Mouse (Mus musculus): ENCODE data around the gene Ehd4. TPM values are rescaled to one million over a fixed set of nuclear protein-coding genes. Genes with fewer than 3 reads are reported as not detected.
A peak's percentile ranks its signal among the peaks of the same experiment; 100 is the strongest.

The Ehd4 gene
- polyA plus RNA-seq, 1 experiment = 6.4 TPM

DNA sequence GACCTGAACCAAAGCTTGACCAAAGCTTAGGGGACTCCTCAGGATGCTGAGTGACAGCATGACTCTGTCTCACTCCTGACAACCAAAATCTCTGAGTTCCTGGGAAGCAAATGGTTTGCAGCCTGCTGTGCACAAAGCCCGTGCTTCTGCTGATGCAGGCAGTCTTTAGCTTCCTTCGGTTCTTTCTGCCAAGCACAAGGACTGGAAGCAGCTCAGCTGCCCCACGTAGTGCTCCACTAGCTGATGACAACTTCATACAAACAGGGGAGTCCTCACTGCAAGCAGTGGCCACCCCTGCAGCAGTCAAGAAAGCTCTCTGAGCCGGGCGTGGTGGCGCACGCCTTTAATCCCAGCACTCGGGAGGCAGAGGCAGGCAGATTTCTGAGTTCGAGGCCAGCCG lies 11.1 kb upstream of the Ehd4 start:
- TF ChIP-seq POLR2A (IDR thresholded peaks at IDR 0.05; ENCODE audit: borderline replicate concordance, extremely low read depth, insufficient read depth, insufficient read length, poor library complexity, severe bottlenecking) = no peak
- no peak for TF ChIP-seq CTCF (IDR thresholded peaks at IDR 0.05; ENCODE audit: borderline replicate concordance, extremely low read depth, insufficient read depth, insufficient read length)
- no peak for DNase-seq (ENCODE audit: low read depth)

DNA sequence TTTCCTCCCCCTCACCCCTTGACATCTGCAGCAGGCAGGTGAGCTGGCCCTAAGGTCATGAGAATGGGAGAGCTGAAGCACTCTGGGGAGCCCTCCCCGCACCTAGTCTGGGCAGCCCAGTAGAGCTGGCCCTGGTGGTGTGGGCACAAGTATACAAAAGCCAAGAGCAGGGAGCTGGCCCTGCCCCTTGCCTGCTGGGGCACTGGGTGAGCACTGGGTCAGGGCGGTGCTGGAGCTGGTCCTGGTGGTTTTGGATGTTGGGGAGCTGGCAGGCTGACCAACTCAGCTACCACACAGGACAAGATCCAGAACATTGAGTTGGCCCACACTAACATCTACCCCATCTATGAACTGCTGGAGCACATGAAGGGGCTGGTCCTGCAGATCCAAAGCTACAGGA lies 5.0 kb upstream of the Ehd4 start:
- no peak for TF ChIP-seq POLR2A (IDR thresholded peaks at IDR 0.05; ENCODE audit: borderline replicate concordance, extremely low read depth, insufficient read depth, insufficient read length, poor library complexity, severe bottlenecking)
- DNase-seq (ENCODE audit: low read depth) = no peak

GRCm38 (mm10) chr2:120158846-120159245 lies 4.4 kb upstream of the Ehd4 start:
- TF ChIP-seq POLR2A (IDR thresholded peaks at IDR 0.05; ENCODE audit: borderline replicate concordance, extremely low read depth, insufficient read depth, insufficient read length, poor library complexity, severe bottlenecking) (no peak), CTCF (IDR thresholded peaks at IDR 0.05; ENCODE audit: borderline replicate concordance, extremely low read depth, insufficient read depth, insufficient read length) (no peak)
- no peak for DNase-seq (ENCODE audit: low read depth)

- TF ChIP-seq POLR2A (IDR thresholded peaks at IDR 0.05; ENCODE audit: borderline replicate concordance, extremely low read depth, insufficient read depth, insufficient read length, poor library complexity, severe bottlenecking) (no peak), CTCF (IDR thresholded peaks at IDR 0.05; ENCODE audit: borderline replicate concordance, extremely low read depth, insufficient read depth, insufficient read length) (peak; percentile 11; the same call in 1 of the 2 replicates)
Observed at GRCm38 (mm10) chr2:120158016-120158415, 3.6 kb upstream of the Ehd4 start.

GRCm38 (mm10) chr2:120157606-120158005 lies 3.2 kb upstream of the Ehd4 start:
- TF ChIP-seq POLR2A (IDR thresholded peaks at IDR 0.05; ENCODE audit: borderline replicate concordance, extremely low read depth, insufficient read depth, insufficient read length, poor library complexity, severe bottlenecking) (no peak), CTCF (IDR thresholded peaks at IDR 0.05; ENCODE audit: borderline replicate concordance, extremely low read depth, insufficient read depth, insufficient read length) (peak; percentile 6; the same call in 1 of the 2 replicates)

More at GRCm38 (mm10) chr2:120158016-120158415, 3.6 kb upstream of the Ehd4 start:
- no peak for DNase-seq (ENCODE audit: low read depth)

DNA sequence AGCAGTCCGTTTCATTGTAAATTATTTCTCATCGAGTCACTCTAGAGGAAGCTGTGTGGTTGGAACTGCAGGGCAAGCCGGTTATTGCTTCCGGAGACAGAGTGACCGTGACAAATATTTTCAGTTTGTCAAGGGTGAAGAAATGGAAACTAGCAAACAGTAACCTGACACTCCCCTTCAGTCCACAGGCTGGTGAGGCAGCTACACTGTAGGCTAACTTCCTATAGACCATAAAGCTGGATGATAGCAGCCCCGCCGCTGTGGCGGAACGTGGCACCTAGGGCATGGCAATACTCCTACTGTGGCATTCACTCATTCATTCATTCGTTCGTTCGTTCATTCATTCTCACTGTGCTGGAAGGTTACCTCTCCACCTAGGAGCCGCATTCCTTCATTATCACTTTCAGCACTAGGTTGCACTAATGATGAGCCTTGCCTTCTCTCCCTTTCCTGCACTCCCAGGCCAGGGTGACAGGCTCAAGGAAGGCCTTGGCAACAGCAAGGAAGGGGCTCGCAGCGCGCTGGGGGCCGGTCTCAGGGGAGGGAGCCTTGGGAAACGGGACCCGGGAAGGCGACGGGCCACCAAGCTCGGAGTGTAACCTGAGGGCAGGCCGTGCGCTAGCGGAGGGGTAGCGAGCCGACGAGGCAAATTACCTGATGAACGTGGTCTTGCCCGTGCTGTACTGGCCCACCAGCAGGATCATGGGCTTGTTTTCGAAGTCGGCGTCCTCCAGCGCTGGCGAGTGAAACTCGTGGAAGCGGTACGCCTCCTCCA lies 633 bp downstream of the Ehd4 start:
- TF ChIP-seq CTCF (IDR thresholded peaks at IDR 0.05; ENCODE audit: borderline replicate concordance, extremely low read depth, insufficient read depth, insufficient read length) (no peak), POLR2A (IDR thresholded peaks at IDR 0.05; ENCODE audit: borderline replicate concordance, extremely low read depth, insufficient read depth, insufficient read length, poor library complexity, severe bottlenecking) (no peak)
- no peak for DNase-seq (ENCODE audit: low read depth)

More at GRCm38 (mm10) chr2:120157606-120158005, 3.2 kb upstream of the Ehd4 start:
- no peak for DNase-seq (ENCODE audit: low read depth)

DNA sequence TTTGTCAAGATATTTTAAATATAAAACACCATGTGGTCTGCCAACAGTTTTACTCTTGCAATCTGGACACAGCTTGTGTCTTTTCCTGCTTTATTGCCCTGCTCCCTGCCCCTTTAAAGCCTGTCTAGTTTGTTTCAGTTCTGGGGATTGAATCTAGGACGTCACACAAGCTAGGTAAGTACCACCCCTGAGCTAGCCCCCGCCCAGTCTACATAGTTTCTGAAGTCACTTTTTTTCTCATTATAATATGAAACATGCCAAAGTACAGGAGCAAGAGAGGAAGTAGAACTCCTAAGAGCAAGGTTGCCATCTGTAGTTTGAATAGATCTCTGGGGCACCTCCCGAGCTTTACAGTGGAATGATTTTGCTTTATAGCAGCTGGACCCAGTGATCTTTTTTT lies 3.8 kb downstream of the Ehd4 start:
- no peak for DNase-seq (ENCODE audit: low read depth)
- TF ChIP-seq POLR2A (IDR thresholded peaks at IDR 0.05; ENCODE audit: borderline replicate concordance, extremely low read depth, insufficient read depth, insufficient read length, poor library complexity, severe bottlenecking) (no peak), CTCF (IDR thresholded peaks at IDR 0.05; ENCODE audit: borderline replicate concordance, extremely low read depth, insufficient read depth, insufficient read length) (no peak)

- TF ChIP-seq POLR2A (IDR thresholded peaks at IDR 0.05; ENCODE audit: borderline replicate concordance, extremely low read depth, insufficient read depth, insufficient read length, poor library complexity, severe bottlenecking) (no peak), CTCF (IDR thresholded peaks at IDR 0.05; ENCODE audit: borderline replicate concordance, extremely low read depth, insufficient read depth, insufficient read length) (no peak)
- DNase-seq (ENCODE audit: low read depth) = no peak
Observed at GRCm38 (mm10) chr2:120149634-120150033, 4.8 kb downstream of the Ehd4 start.

- DNase-seq (ENCODE audit: low read depth) = no peak
- TF ChIP-seq POLR2A (IDR thresholded peaks at IDR 0.05; ENCODE audit: borderline replicate concordance, extremely low read depth, insufficient read depth, insufficient read length, poor library complexity, severe bottlenecking) = no peak
- no peak for TF ChIP-seq CTCF (IDR thresholded peaks at IDR 0.05; ENCODE audit: borderline replicate concordance, extremely low read depth, insufficient read depth, insufficient read length)
Observed at GRCm38 (mm10) chr2:120147999-120148398, 6.4 kb downstream of the Ehd4 start.

- TF ChIP-seq POLR2A (IDR thresholded peaks at IDR 0.05; ENCODE audit: borderline replicate concordance, extremely low read depth, insufficient read depth, insufficient read length, poor library complexity, severe bottlenecking) (no peak), CTCF (IDR thresholded peaks at IDR 0.05; ENCODE audit: borderline replicate concordance, extremely low read depth, insufficient read depth, insufficient read length) (no peak)
- no peak for DNase-seq (ENCODE audit: low read depth)
Observed at GRCm38 (mm10) chr2:120147364-120147763, 7.0 kb downstream of the Ehd4 start.

- TF ChIP-seq CTCF (IDR thresholded peaks at IDR 0.05; ENCODE audit: borderline replicate concordance, extremely low read depth, insufficient read depth, insufficient read length) (no peak), POLR2A (IDR thresholded peaks at IDR 0.05; ENCODE audit: borderline replicate concordance, extremely low read depth, insufficient read depth, insufficient read length, poor library complexity, severe bottlenecking) (no peak)
- DNase-seq (ENCODE audit: low read depth) = no peak
Observed at GRCm38 (mm10) chr2:120146543-120146942, 7.9 kb downstream of the Ehd4 start.

DNA sequence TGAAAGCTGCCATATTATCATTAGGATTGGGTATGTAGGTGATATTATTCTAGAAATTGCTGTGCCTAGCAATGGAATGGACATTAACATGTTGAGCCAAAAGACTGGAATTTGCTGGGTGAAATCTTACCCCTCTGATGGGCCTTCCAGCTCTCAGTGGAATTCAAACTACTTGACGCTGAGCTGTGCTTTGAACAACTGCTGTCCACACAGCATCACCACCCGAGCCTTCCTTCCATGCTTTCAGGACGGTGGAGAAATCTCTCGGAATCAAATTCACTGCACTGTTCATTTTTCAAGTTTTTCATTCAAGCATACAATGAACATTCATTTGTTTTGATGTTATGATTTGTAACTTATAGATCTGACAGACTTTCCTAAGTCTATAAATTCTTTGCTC lies 10.0 kb downstream of the Ehd4 start:
- no peak for DNase-seq (ENCODE audit: low read depth)
- TF ChIP-seq POLR2A (IDR thresholded peaks at IDR 0.05; ENCODE audit: borderline replicate concordance, extremely low read depth, insufficient read depth, insufficient read length, poor library complexity, severe bottlenecking) = no peak
- no peak for TF ChIP-seq CTCF (IDR thresholded peaks at IDR 0.05; ENCODE audit: borderline replicate concordance, extremely low read depth, insufficient read depth, insufficient read length)
